Mouse (Mus musculus): ENCODE results near the gene Dok5. TPM values are rescaled to one million over a fixed set of nuclear protein-coding genes. Genes with fewer than 3 reads are reported as not detected.

Gene Dok5
- polyA plus RNA-seq, 1 experiment from 2014 or later = 76.7 TPM

- WGBS = 65% methylated on average over 8 of the region's 8 CpGs
- no peak for ATAC-seq (replicated peaks)
- 0 out of 2 replicates have a peak, but pooled peaks cover 5% of the 10 kb centered on the region for H3K9me3 ChIP-seq
- H3K4me3 ChIP-seq = no peak overlapping the region
- no peaks in the 10 kb centered on the region for H3K27me3 ChIP-seq
- no peak overlapping the region for H3K4me2 ChIP-seq (replicated peaks)
- no peak overlapping the region for H3K27ac ChIP-seq (replicated peaks)
- H3K9ac ChIP-seq (replicated peaks) = no peak overlapping the region
- H3K36me3 ChIP-seq = peaks cover 7% of the 10 kb centered on the region; the same call in 1 of the 2 replicates
- H3K4me1 ChIP-seq = peaks cover 15% of the 10 kb centered on the region
Measured at GRCm38 (mm10) chr2:170816302-170816701, 84.7 kb downstream of the Dok5 start.

GRCm38 (mm10) chr2:170817112-170817703, 85.6 kb downstream of the Dok5 start:
- Histone ChIP-seq H3K27ac (replicated peaks) (no peak overlapping the region), H3K27me3 (no peaks in the 10 kb centered on the region), H3K4me1 (peaks cover 12% of the 10 kb centered on the region; the same call in 1 of the 2 replicates), H3K4me2 (replicated peaks) (no peak overlapping the region), H3K36me3 (peaks cover 7% of the 10 kb centered on the region; the same call in 1 of the 2 replicates), H3K9ac (replicated peaks) (no peak overlapping the region), H3K9me3 (0 out of 2 replicates have a peak, but pooled peaks cover 5% of the 10 kb centered on the region), H3K4me3 (no peak overlapping the region)
- ATAC-seq (replicated peaks) = no peak
- 77% methylated on average over 4 of the region's 4 CpGs for WGBS

GRCm38 (mm10) chr2:170826821-170827441, 95.3 kb downstream of the Dok5 start:
- no peaks in the 10 kb centered on the region for H3K27me3 ChIP-seq
- H3K4me3 ChIP-seq = no peak overlapping the region
- WGBS = 75% methylated on average over 17 of the region's 17 CpGs
- no peaks in the 10 kb centered on the region for H3K9me3 ChIP-seq
- no peak for ATAC-seq (replicated peaks)
- H3K9ac ChIP-seq (replicated peaks) = no peak overlapping the region
- H3K36me3 ChIP-seq = no peaks in the 10 kb centered on the region
- peaks cover 22% of the 10 kb centered on the region for H3K4me1 ChIP-seq
- no peak overlapping the region for H3K4me2 ChIP-seq (replicated peaks)
- no peak overlapping the region for H3K27ac ChIP-seq (replicated peaks)

- Histone ChIP-seq H3K9me3 (no peaks in the 10 kb centered on the region), H3K4me1 (peaks cover 22% of the 10 kb centered on the region), H3K4me2 (replicated peaks) (no peak overlapping the region), H3K27ac (replicated peaks) (peak overlapping the region; percentile 51), H3K4me3 (no peak overlapping the region), H3K36me3 (no peaks in the 10 kb centered on the region), H3K27me3 (no peaks in the 10 kb centered on the region), H3K9ac (replicated peaks) (no peak overlapping the region)
- 34% methylated on average over 7 of the region's 7 CpGs for WGBS
- peak; percentile 27; the same call in 1 of the 2 replicates for ATAC-seq (replicated peaks)
Measured at GRCm38 (mm10) chr2:170828757-170829156, 97.2 kb downstream of the Dok5 start.

- H3K36me3 ChIP-seq = no peaks in the 10 kb centered on the region
- no peaks in the 10 kb centered on the region for H3K27me3 ChIP-seq
- peaks cover 22% of the 10 kb centered on the region for H3K4me1 ChIP-seq
- H3K9ac ChIP-seq (replicated peaks) = no peak overlapping the region
- H3K27ac ChIP-seq (replicated peaks) = peak overlapping the region; percentile 51
- H3K4me3 ChIP-seq = no peak overlapping the region
- H3K9me3 ChIP-seq = no peaks in the 10 kb centered on the region
- peak; percentile 51; the same call in 1 of the 2 replicates for ATAC-seq (replicated peaks)
- no peak overlapping the region for H3K4me2 ChIP-seq (replicated peaks)
- WGBS = 79% methylated on average over 6 of the region's 6 CpGs
Measured at GRCm38 (mm10) chr2:170829191-170829611, 97.6 kb downstream of the Dok5 start.

- no peaks in the 10 kb centered on the region for H3K27me3 ChIP-seq
- peak overlapping the region; percentile 51; the same call in 1 of the 2 replicates for H3K27ac ChIP-seq (replicated peaks)
- no peak for ATAC-seq (replicated peaks)
- no peaks in the 10 kb centered on the region for H3K36me3 ChIP-seq
- no peak overlapping the region for H3K9ac ChIP-seq (replicated peaks)
- H3K9me3 ChIP-seq = no peaks in the 10 kb centered on the region
- no peak overlapping the region for H3K4me2 ChIP-seq (replicated peaks)
- 71% methylated on average over 14 of the region's 14 CpGs for WGBS
- H3K4me1 ChIP-seq = peaks cover 19% of the 10 kb centered on the region
- no peak overlapping the region for H3K4me3 ChIP-seq
Measured at GRCm38 (mm10) chr2:170829988-170830387, 98.4 kb downstream of the Dok5 start.

GRCm38 (mm10) chr2:170836862-170837261, 105.3 kb downstream of the Dok5 start:
- peaks cover 32% of the 10 kb centered on the region for H3K4me1 ChIP-seq
- H3K9ac ChIP-seq (replicated peaks) = no peak overlapping the region
- peak; percentile 75 for ATAC-seq (replicated peaks)
- H3K27ac ChIP-seq (replicated peaks) = peak overlapping the region; percentile 79
- H3K27me3 ChIP-seq = no peaks in the 10 kb centered on the region
- 14% methylated on average over 10 of the region's 10 CpGs for WGBS
- no peak overlapping the region for H3K4me2 ChIP-seq (replicated peaks)
- H3K4me3 ChIP-seq = no peak overlapping the region
- no peaks in the 10 kb centered on the region for H3K36me3 ChIP-seq
- no peaks in the 10 kb centered on the region for H3K9me3 ChIP-seq

GRCm38 (mm10) chr2:170837363-170837762, 105.8 kb downstream of the Dok5 start:
- 30% methylated on average over 11 of the region's 11 CpGs for WGBS

GRCm38 (mm10) chr2:170837824-170838557, 106.4 kb downstream of the Dok5 start:
- Histone ChIP-seq H3K4me2 (replicated peaks) (no peak overlapping the region), H3K27me3 (no peaks in the 10 kb centered on the region), H3K4me3 (no peak overlapping the region), H3K36me3 (no peaks in the 10 kb centered on the region), H3K9ac (replicated peaks) (no peak overlapping the region), H3K27ac (replicated peaks) (peak overlapping the region; percentile 79), H3K4me1 (peaks cover 35% of the 10 kb centered on the region), H3K9me3 (no peaks in the 10 kb centered on the region)
- 13% methylated on average over 12 of the region's 12 CpGs for WGBS
- peak; percentile 78 for ATAC-seq (replicated peaks)

More at GRCm38 (mm10) chr2:170837363-170837762, 105.8 kb downstream of the Dok5 start:
- Histone ChIP-seq H3K9me3 (no peaks in the 10 kb centered on the region), H3K4me3 (no peak overlapping the region), H3K36me3 (no peaks in the 10 kb centered on the region), H3K27ac (replicated peaks) (peak overlapping the region; percentile 79), H3K4me2 (replicated peaks) (no peak overlapping the region), H3K9ac (replicated peaks) (no peak overlapping the region), H3K4me1 (peaks cover 35% of the 10 kb centered on the region), H3K27me3 (no peaks in the 10 kb centered on the region)
- ATAC-seq (replicated peaks) = peak; percentile 51; the same call in 1 of the 2 replicates

- no peak overlapping the region for H3K4me2 ChIP-seq (replicated peaks)
- H3K36me3 ChIP-seq = no peaks in the 10 kb centered on the region
- ATAC-seq (replicated peaks) = no peak
- no peak overlapping the region for H3K4me3 ChIP-seq
- no peaks in the 10 kb centered on the region for H3K9me3 ChIP-seq
- H3K9ac ChIP-seq (replicated peaks) = no peak overlapping the region
- H3K27me3 ChIP-seq = no peaks in the 10 kb centered on the region
- peaks cover 46% of the 10 kb centered on the region for H3K4me1 ChIP-seq
- H3K27ac ChIP-seq (replicated peaks) = peak overlapping the region; percentile 28; the same call in 1 of the 2 replicates
- WGBS = 52% methylated on average over 13 of the region's 13 CpGs
Measured at GRCm38 (mm10) chr2:170841441-170841965, 109.9 kb downstream of the Dok5 start.

- WGBS = 37% methylated on average over 10 of the region's 10 CpGs
- Histone ChIP-seq H3K27ac (replicated peaks) (peak overlapping the region; percentile 45; the same call in 1 of the 2 replicates), H3K36me3 (no peaks in the 10 kb centered on the region), H3K4me2 (replicated peaks) (no peak overlapping the region), H3K4me1 (peaks cover 39% of the 10 kb centered on the region), H3K4me3 (no peak overlapping the region), H3K9me3 (no peaks in the 10 kb centered on the region), H3K27me3 (no peaks in the 10 kb centered on the region), H3K9ac (replicated peaks) (no peak overlapping the region)
- no peak for ATAC-seq (replicated peaks)
Measured at GRCm38 (mm10) chr2:170845511-170845910, 113.9 kb downstream of the Dok5 start.

GRCm38 (mm10) chr2:170850058-170850457, 118.5 kb downstream of the Dok5 start:
- H3K9ac ChIP-seq (replicated peaks) = no peak overlapping the region
- peaks cover 34% of the 10 kb centered on the region for H3K4me1 ChIP-seq
- no peaks in the 10 kb centered on the region for H3K27me3 ChIP-seq
- no peak overlapping the region for H3K4me2 ChIP-seq (replicated peaks)
- H3K36me3 ChIP-seq = no peaks in the 10 kb centered on the region
- no peak overlapping the region for H3K4me3 ChIP-seq
- H3K27ac ChIP-seq (replicated peaks) = no peak overlapping the region
- ATAC-seq (replicated peaks) = no peak
- 97% methylated on average over 4 of the region's 4 CpGs for WGBS
- no peaks in the 10 kb centered on the region for H3K9me3 ChIP-seq

All from forebrain, embryonic 15.5 days (tissue).